Mouse (Mus musculus): Measurements from ENCODE around the gene Tex36. TPM values are rescaled to one million over a fixed set of nuclear protein-coding genes. Genes with fewer than 3 reads are reported as not detected.

The Tex36 gene
- polyA plus RNA-seq (2012; rRNA removed) = not detected in 2 replicates

DNA sequence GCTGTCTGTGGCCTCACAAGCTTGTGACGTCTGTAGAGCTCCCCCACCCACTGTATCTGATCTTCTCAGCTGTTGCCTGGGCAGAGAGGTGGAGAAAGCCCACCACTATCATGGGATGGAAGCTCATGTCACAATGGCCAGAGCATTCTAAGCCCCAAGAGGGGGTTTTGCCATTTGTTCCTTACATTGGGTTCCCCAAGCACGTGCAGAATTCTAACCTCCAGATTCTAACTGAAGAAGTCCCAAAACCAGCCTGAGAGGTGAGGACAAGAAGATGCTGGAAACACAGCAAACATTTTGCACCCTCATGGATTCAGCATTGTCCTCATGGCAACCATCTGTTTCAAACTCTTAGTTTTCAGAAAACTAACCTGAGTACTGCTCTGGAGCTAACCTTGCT is at the start of gene Tex36:
Gene Tex36 (minus strand): TSS at position 101 of the 400 bp plus-strand sequence.
- no peak for DNase-seq
- H3K4me1 ChIP-seq (replicated peaks; ENCODE audit: control insufficient read depth, insufficient read depth, low read length) = no peaks in the 10 kb centered on the region
- no peaks in the 10 kb centered on the region for H3K27me3 ChIP-seq (ENCODE audit: control insufficient read depth, insufficient read depth, low read length)
- TF ChIP-seq CTCF (IDR thresholded peaks at IDR 0.05; ENCODE audit: borderline replicate concordance, control insufficient read depth, extremely low read depth, insufficient read depth, low read length, poor library complexity) = no peak
- no peak for TF ChIP-seq POLR2A (IDR thresholded peaks at IDR 0.05; ENCODE audit: control insufficient read depth, extremely low read depth, insufficient read depth, low read length, poor library complexity)
- 68% methylated on average over 2 of the region's 2 CpGs for WGBS
- H3K27ac ChIP-seq (ENCODE audit: control insufficient read depth, insufficient read depth, low read length) = no peak within 1 kb of the TSS
- no peak within 1 kb of the TSS for H3K4me3 ChIP-seq (ENCODE audit: control insufficient read depth, insufficient read depth, low read length)
- H3K36me3 ChIP-seq (ENCODE audit: control insufficient read depth, insufficient read depth, low read length) = no peaks in the 10 kb centered on the region

DNA sequence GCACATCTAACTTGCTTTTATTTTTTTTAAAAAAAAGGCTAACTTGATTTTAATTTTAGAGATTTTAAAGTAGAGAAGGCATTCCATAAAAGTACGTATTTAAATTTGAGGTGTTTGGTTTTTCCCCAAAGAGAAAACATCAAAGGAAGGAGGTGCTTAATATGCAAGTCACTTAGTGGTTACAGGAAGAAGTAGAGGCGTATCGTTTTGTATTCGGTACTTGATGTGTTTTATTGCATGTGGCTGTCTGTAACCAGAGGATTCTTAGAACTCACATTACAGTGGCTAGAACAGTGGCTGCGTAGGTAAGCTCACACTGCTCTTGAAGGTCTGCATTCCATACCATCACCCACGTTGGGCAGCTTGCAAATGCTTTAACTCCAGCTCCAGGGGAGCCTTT is 43.8 kb upstream of the Tex36 start:
- DNase-seq = no peak
- Histone ChIP-seq H3K4me3 (ENCODE audit: control insufficient read depth, insufficient read depth, low read length) (no peak overlapping the region), H3K4me1 (replicated peaks; ENCODE audit: control insufficient read depth, insufficient read depth, low read length) (no peaks in the 10 kb centered on the region), H3K36me3 (ENCODE audit: control insufficient read depth, insufficient read depth, low read length) (peaks cover 93% of the 10 kb centered on the region), H3K27ac (ENCODE audit: control insufficient read depth, insufficient read depth, low read length) (no peak overlapping the region), H3K27me3 (ENCODE audit: control insufficient read depth, insufficient read depth, low read length) (no peaks in the 10 kb centered on the region)
- no peak for TF ChIP-seq CTCF (IDR thresholded peaks at IDR 0.05; ENCODE audit: borderline replicate concordance, control insufficient read depth, extremely low read depth, insufficient read depth, low read length, poor library complexity)
- TF ChIP-seq POLR2A (IDR thresholded peaks at IDR 0.05; ENCODE audit: control insufficient read depth, extremely low read depth, insufficient read depth, low read length, poor library complexity) = no peak
- WGBS = 72% methylated on average over 6 of the region's 6 CpGs

DNA sequence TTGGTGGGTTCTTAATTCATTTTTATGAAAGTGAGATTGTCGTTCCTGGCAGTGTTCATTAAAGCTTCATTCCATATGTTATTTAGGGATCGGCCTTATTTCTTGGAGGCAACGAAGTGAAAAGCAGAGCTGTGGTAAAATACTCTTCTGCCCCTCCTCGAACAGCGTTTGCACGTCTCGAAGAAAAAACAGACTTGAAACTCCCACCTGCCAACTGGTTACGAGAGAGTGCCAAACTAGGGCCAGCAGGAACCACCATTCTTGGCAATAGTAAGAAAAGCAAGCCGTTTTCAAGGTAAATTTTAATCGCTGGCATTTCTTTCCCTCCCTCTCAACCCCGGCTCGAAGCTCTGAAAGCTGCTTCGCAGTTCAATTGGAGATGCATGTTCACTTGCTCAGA is 36.9 kb upstream of the Tex36 start:
- no peak overlapping the region for H3K4me3 ChIP-seq (ENCODE audit: control insufficient read depth, insufficient read depth, low read length)
- WGBS = 95% methylated on average over 13 of the region's 13 CpGs
- DNase-seq = no peak
- H3K27me3 ChIP-seq (ENCODE audit: control insufficient read depth, insufficient read depth, low read length) = no peaks in the 10 kb centered on the region
- peaks cover 6% of the 10 kb centered on the region for H3K4me1 ChIP-seq (replicated peaks; ENCODE audit: control insufficient read depth, insufficient read depth, low read length)
- no peak for TF ChIP-seq POLR2A (IDR thresholded peaks at IDR 0.05; ENCODE audit: control insufficient read depth, extremely low read depth, insufficient read depth, low read length, poor library complexity)
- TF ChIP-seq CTCF (IDR thresholded peaks at IDR 0.05; ENCODE audit: borderline replicate concordance, control insufficient read depth, extremely low read depth, insufficient read depth, low read length, poor library complexity) = no peak
- no peak overlapping the region for H3K27ac ChIP-seq (ENCODE audit: control insufficient read depth, insufficient read depth, low read length)
- peaks cover 29% of the 10 kb centered on the region for H3K36me3 ChIP-seq (ENCODE audit: control insufficient read depth, insufficient read depth, low read length)

DNA sequence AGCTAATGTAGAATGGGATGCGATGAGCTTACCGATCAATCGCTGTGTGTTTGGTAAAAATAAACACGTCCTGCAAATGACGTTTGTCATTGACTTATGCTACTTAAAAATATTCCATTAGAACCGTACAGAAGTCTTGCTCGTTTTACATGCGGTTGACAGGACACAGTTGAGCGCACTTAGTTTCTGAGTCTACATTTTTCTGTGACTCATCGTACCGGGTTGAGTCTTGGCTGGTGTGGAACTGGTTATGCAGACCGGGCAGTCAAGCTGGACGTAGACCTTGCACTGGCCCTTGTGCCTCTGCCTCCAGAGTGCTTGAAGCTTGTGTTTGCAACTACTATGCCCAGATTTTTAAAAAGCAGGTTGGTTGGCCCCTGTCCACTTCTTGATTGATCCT is 36.3 kb upstream of the Tex36 start:
- H3K27ac ChIP-seq (ENCODE audit: control insufficient read depth, insufficient read depth, low read length) = no peak overlapping the region
- H3K36me3 ChIP-seq (ENCODE audit: control insufficient read depth, insufficient read depth, low read length) = peaks cover 25% of the 10 kb centered on the region
- no peak for TF ChIP-seq CTCF (IDR thresholded peaks at IDR 0.05; ENCODE audit: borderline replicate concordance, control insufficient read depth, extremely low read depth, insufficient read depth, low read length, poor library complexity)
- no peak for TF ChIP-seq POLR2A (IDR thresholded peaks at IDR 0.05; ENCODE audit: control insufficient read depth, extremely low read depth, insufficient read depth, low read length, poor library complexity)
- H3K4me3 ChIP-seq (ENCODE audit: control insufficient read depth, insufficient read depth, low read length) = peak overlapping the region; percentile 73
- peaks cover 6% of the 10 kb centered on the region for H3K4me1 ChIP-seq (replicated peaks; ENCODE audit: control insufficient read depth, insufficient read depth, low read length)
- DNase-seq = no peak
- 9% methylated on average over 13 of the region's 13 CpGs for WGBS
- H3K27me3 ChIP-seq (ENCODE audit: control insufficient read depth, insufficient read depth, low read length) = no peaks in the 10 kb centered on the region

DNA sequence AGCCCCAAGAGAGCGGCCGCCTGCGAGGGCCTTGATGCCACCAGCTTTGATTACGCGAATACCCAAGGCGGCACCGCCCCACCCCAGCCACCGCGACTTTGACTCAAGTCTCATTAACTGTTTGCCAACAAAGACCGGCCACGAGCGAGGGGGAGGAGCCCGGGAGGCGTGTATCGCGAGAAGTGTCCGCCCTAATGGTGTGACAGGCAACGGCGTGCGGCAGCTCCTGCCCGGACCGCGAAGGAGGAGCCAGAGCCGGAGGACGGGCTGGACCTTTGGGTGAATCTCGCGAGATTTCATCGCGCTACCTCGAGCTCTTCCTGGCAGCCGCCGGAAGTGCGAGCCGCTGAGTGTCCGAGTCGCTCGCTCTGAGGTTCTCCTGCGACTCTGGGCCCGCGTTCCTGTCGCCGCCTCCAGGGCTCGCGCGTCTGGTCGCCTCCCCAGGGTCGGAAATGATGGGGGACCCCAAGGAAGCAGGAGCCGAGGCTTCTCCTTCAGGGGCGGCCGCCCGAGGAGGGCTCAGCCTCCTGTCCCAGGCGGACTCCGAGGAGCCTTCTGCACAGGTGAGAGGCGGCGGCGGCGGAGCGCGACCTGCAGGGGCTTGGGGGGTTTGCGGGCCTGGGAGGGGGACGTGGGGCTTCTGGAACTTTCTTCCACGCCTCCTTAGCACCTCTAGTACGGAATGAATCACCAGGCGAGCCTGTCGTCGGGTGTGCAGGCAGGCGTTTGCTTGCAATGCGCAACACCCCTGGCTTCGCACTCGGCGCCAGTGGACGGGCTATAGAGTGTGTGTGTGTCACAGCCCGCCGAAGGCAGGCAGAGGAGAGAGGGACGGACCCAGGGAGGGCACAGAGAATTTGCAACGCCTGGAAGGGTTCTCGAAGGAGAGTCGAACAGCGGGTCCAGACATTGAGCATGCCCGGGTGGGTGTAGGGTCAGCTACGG is 35.7 kb upstream of the Tex36 start, which contains the start of gene Edrf1:
Gene Edrf1 (plus strand): TSS at position 183 of the 945 bp plus-strand sequence.
- H3K27ac ChIP-seq (ENCODE audit: control insufficient read depth, insufficient read depth, low read length) = peak within 1 kb of the TSS; percentile 38
- no peaks in the 10 kb centered on the region for H3K27me3 ChIP-seq (ENCODE audit: control insufficient read depth, insufficient read depth, low read length)
- H3K36me3 ChIP-seq (ENCODE audit: control insufficient read depth, insufficient read depth, low read length) = peaks cover 19% of the 10 kb centered on the region
- TF ChIP-seq POLR2A (IDR thresholded peaks at IDR 0.05; ENCODE audit: control insufficient read depth, extremely low read depth, insufficient read depth, low read length, poor library complexity) = peak; percentile 80; the same call in 1 of the 2 replicates
- 0 out of 2 replicates have a peak, but pooled peaks have one; percentile 7 for TF ChIP-seq CTCF (IDR thresholded peaks at IDR 0.05; ENCODE audit: borderline replicate concordance, control insufficient read depth, extremely low read depth, insufficient read depth, low read length, poor library complexity)
- WGBS = under 1% methylated on average over 81 of the region's 81 CpGs
- H3K4me1 ChIP-seq (replicated peaks; ENCODE audit: control insufficient read depth, insufficient read depth, low read length) = peaks cover 6% of the 10 kb centered on the region
- peak within 1 kb of the TSS; percentile 73 for H3K4me3 ChIP-seq (ENCODE audit: control insufficient read depth, insufficient read depth, low read length)
- DNase-seq = peak; percentile 91

DNA sequence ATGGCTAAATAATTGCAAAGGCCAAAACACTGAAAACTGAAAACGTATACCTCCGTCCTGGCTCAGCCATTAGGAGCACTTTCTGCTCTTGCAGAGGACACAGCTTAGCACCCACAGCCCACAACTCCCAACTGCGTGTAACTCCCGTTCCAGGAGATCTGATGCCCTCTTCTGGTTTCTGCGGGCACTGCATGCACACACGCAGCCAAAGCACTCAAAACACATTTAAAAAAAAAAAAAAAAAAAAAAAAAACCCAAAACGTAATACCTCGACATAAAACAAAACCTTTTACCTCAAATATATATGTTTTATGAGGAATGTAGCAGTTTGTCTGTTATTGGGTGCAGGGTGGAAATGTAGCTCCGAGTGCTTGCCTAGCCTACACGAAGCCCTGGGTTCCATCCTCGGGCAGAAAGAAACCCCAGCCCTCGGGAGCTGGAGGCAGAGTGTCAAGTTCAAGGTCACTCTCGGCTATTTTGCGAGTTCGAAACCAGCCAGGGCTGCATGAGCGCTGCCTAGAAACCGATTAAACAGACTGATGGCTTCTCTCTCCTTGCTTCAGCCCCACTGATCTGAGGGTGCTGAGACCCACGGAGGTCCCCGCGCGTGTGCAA is 34.9 kb upstream of the Tex36 start:
- Histone ChIP-seq H3K36me3 (ENCODE audit: control insufficient read depth, insufficient read depth, low read length) (peaks cover 11% of the 10 kb centered on the region), H3K4me1 (replicated peaks; ENCODE audit: control insufficient read depth, insufficient read depth, low read length) (peaks cover 6% of the 10 kb centered on the region), H3K27ac (ENCODE audit: control insufficient read depth, insufficient read depth, low read length) (peak overlapping the region; percentile 38), H3K27me3 (ENCODE audit: control insufficient read depth, insufficient read depth, low read length) (no peaks in the 10 kb centered on the region), H3K4me3 (ENCODE audit: control insufficient read depth, insufficient read depth, low read length) (peak overlapping the region; percentile 73)
- DNase-seq = peak; percentile 90
- TF ChIP-seq CTCF (IDR thresholded peaks at IDR 0.05; ENCODE audit: borderline replicate concordance, control insufficient read depth, extremely low read depth, insufficient read depth, low read length, poor library complexity) = peak; percentile 31; the same call in 1 of the 2 replicates
- TF ChIP-seq POLR2A (IDR thresholded peaks at IDR 0.05; ENCODE audit: control insufficient read depth, extremely low read depth, insufficient read depth, low read length, poor library complexity) = no peak
- 1% methylated on average over 21 of the region's 21 CpGs for WGBS

Measured in thymus, adult 2 months (tissue).